Mouse (Mus musculus): Measurements from ENCODE around the gene Hras. TPM values are rescaled to one million over a fixed set of nuclear protein-coding genes. Genes with fewer than 3 reads are reported as not detected.
A peak's percentile ranks its signal among the peaks of the same experiment; 100 is the strongest.

The Hras gene
- polyA plus RNA-seq, 1 experiment from 2014 or later, result 91.4 TPM

GRCm38 (mm10) chr7:141217343-141218013 is 23.7 kb upstream of the Hras start:
- Histone ChIP-seq H3K27me3 (ENCODE audit: control insufficient read depth, insufficient read depth, low read length) (no peaks in the 10 kb centered on the region), H3K4me2 (ENCODE audit: low read depth, low read length) (no peak overlapping the region), H3K4me1 (ENCODE audit: control insufficient read depth, insufficient read depth, low read length) (peaks cover 9% of the 10 kb centered on the region; the same call in 1 of the 2 replicates), H3K4me3 (ENCODE audit: low read depth, low read length) (no peak overlapping the region), H3K9ac (replicated peaks; ENCODE audit: low read length) (no peak overlapping the region), H3K27ac (replicated peaks; ENCODE audit: low read depth, low read length) (no peak overlapping the region), H3K36me3 (replicated peaks; ENCODE audit: control insufficient read depth, insufficient read depth, low read depth, low read length) (no peaks in the 10 kb centered on the region), H3K9me3 (replicated peaks; ENCODE audit: control insufficient read depth, low read length) (no peaks in the 10 kb centered on the region)
- 90% methylated on average over 17 of the region's 17 CpGs for WGBS
- ATAC-seq (replicated peaks; ENCODE audit: insufficient number of reproducible peaks, low FRiP score, low TSS enrichment, low read depth), result no peak
- no peak for DNase-seq (ENCODE audit: low spot score)

GRCm38 (mm10) chr7:141216894-141217293 is 23.1 kb upstream of the Hras start:
- no peak for DNase-seq (ENCODE audit: low spot score)
- Histone ChIP-seq H3K27me3 (ENCODE audit: control insufficient read depth, insufficient read depth, low read length) (no peaks in the 10 kb centered on the region), H3K4me1 (ENCODE audit: control insufficient read depth, insufficient read depth, low read length) (peaks cover 4% of the 10 kb centered on the region; the same call in 1 of the 2 replicates), H3K9ac (replicated peaks; ENCODE audit: low read length) (no peak overlapping the region), H3K36me3 (replicated peaks; ENCODE audit: control insufficient read depth, insufficient read depth, low read depth, low read length) (no peaks in the 10 kb centered on the region), H3K4me3 (ENCODE audit: low read depth, low read length) (no peak overlapping the region), H3K27ac (replicated peaks; ENCODE audit: low read depth, low read length) (no peak overlapping the region), H3K9me3 (replicated peaks; ENCODE audit: control insufficient read depth, low read length) (no peaks in the 10 kb centered on the region), H3K4me2 (ENCODE audit: low read depth, low read length) (no peak overlapping the region; the same call in 1 of the 2 replicates)
- WGBS, result 87% methylated on average over 11 of the region's 11 CpGs
- no peak for ATAC-seq (replicated peaks; ENCODE audit: insufficient number of reproducible peaks, low FRiP score, low TSS enrichment, low read depth)

- H3K36me3 ChIP-seq (replicated peaks; ENCODE audit: control insufficient read depth, insufficient read depth, low read depth, low read length), result no peaks in the 10 kb centered on the region
- H3K27me3 ChIP-seq (ENCODE audit: control insufficient read depth, insufficient read depth, low read length), result no peaks in the 10 kb centered on the region
- peak overlapping the region; percentile 83 for H3K4me2 ChIP-seq (ENCODE audit: low read depth, low read length)
- H3K4me3 ChIP-seq (ENCODE audit: low read depth, low read length), result peak overlapping the region; percentile 68
- WGBS, result under 1% methylated on average over 41 of the region's 42 CpGs
- H3K27ac ChIP-seq (replicated peaks; ENCODE audit: low read depth, low read length), result peak overlapping the region; percentile 84; the same call in 1 of the 2 replicates
- no peaks in the 10 kb centered on the region for H3K9me3 ChIP-seq (replicated peaks; ENCODE audit: control insufficient read depth, low read length)
- ATAC-seq (replicated peaks; ENCODE audit: insufficient number of reproducible peaks, low FRiP score, low TSS enrichment, low read depth), result peak; percentile 52
- H3K9ac ChIP-seq (replicated peaks; ENCODE audit: low read length), result peak overlapping the region; percentile 57
- H3K4me1 ChIP-seq (ENCODE audit: control insufficient read depth, insufficient read depth, low read length), result peaks cover 4% of the 10 kb centered on the region; the same call in 1 of the 2 replicates
- DNase-seq (ENCODE audit: low spot score), result peak; percentile 57
Observed at GRCm38 (mm10) chr7:141215880-141216733, 22.3 kb upstream of the Hras start.

GRCm38 (mm10) chr7:141215101-141215879 is 21.5 kb upstream of the Hras start, which contains the start of gene Rassf7:
Gene Rassf7, plus strand, starts transcription at chr7:141215860.
- WGBS, result under 1% methylated on average over 41 of the region's 41 CpGs
- DNase-seq (ENCODE audit: low spot score), result peak; percentile 98
- no peaks in the 10 kb centered on the region for H3K27me3 ChIP-seq (ENCODE audit: control insufficient read depth, insufficient read depth, low read length)
- no peaks in the 10 kb centered on the region for H3K9me3 ChIP-seq (replicated peaks; ENCODE audit: control insufficient read depth, low read length)
- peaks cover 4% of the 10 kb centered on the region; the same call in 1 of the 2 replicates for H3K4me1 ChIP-seq (ENCODE audit: control insufficient read depth, insufficient read depth, low read length)
- H3K4me2 ChIP-seq (ENCODE audit: low read depth, low read length), result peak within 1 kb of the TSS; percentile 83
- peak within 1 kb of the TSS; percentile 68 for H3K4me3 ChIP-seq (ENCODE audit: low read depth, low read length)
- H3K27ac ChIP-seq (replicated peaks; ENCODE audit: low read depth, low read length), result peak within 1 kb of the TSS; percentile 84
- peak within 1 kb of the TSS; percentile 62 for H3K9ac ChIP-seq (replicated peaks; ENCODE audit: low read length)
- H3K36me3 ChIP-seq (replicated peaks; ENCODE audit: control insufficient read depth, insufficient read depth, low read depth, low read length), result no peaks in the 10 kb centered on the region
- peak; percentile 93 for ATAC-seq (replicated peaks; ENCODE audit: insufficient number of reproducible peaks, low FRiP score, low TSS enrichment, low read depth)

- H3K9me3 ChIP-seq (replicated peaks; ENCODE audit: control insufficient read depth, low read length), result no peaks in the 10 kb centered on the region
- H3K4me3 ChIP-seq (ENCODE audit: low read depth, low read length), result no peak overlapping the region
- H3K4me1 ChIP-seq (ENCODE audit: control insufficient read depth, insufficient read depth, low read length), result peaks cover 4% of the 10 kb centered on the region; the same call in 1 of the 2 replicates
- H3K9ac ChIP-seq (replicated peaks; ENCODE audit: low read length), result no peak overlapping the region
- 74% methylated on average over 3 of the region's 3 CpGs for WGBS
- ATAC-seq (replicated peaks; ENCODE audit: insufficient number of reproducible peaks, low FRiP score, low TSS enrichment, low read depth), result no peak
- H3K27me3 ChIP-seq (ENCODE audit: control insufficient read depth, insufficient read depth, low read length), result no peaks in the 10 kb centered on the region
- peak overlapping the region; percentile 84; the same call in 1 of the 2 replicates for H3K27ac ChIP-seq (replicated peaks; ENCODE audit: low read depth, low read length)
- H3K4me2 ChIP-seq (ENCODE audit: low read depth, low read length), result no peak overlapping the region
- no peaks in the 10 kb centered on the region for H3K36me3 ChIP-seq (replicated peaks; ENCODE audit: control insufficient read depth, insufficient read depth, low read depth, low read length)
- no peak for DNase-seq (ENCODE audit: low spot score)
Observed at GRCm38 (mm10) chr7:141214310-141214709, 20.5 kb upstream of the Hras start.

DNA sequence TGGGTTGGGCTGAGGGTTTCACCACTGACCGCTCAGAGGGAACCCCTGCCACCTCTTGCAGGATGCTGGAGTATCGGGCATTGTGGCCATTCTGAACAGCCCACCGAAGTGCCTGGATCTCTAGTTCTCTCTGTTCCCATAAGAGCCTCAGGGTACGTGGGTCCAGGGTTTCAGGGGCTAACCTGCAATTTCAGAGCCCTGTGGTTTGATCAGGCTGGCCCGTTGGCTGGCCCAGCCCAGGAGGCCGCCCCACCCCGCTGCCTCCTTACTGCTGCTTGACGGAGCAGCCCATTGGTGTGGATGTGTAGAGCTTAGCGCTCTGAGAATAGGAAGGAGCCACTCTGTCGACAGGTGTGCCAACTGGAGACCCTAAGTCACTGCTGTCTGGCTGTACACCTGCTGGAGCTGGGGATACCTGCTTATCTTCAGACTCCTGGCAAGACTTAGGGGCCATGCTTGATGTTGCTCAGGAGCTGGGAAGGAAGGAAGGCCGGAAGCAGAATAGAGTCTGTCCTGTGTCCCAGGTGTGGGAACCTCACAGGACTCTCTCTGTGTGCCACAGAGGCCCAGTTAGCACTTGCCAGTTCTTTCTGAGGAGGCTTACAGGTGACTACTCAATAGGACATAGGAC is 19.9 kb upstream of the Hras start, which contains the start of gene Lmntd2:
Lmntd2 (minus strand) TSS at position 476 of the 631 bp plus-strand sequence.
- peaks cover 4% of the 10 kb centered on the region; the same call in 1 of the 2 replicates for H3K4me1 ChIP-seq (ENCODE audit: control insufficient read depth, insufficient read depth, low read length)
- peak within 1 kb of the TSS; percentile 68 for H3K4me3 ChIP-seq (ENCODE audit: low read depth, low read length)
- DNase-seq (ENCODE audit: low spot score) (no peak), ATAC-seq (replicated peaks; ENCODE audit: insufficient number of reproducible peaks, low FRiP score, low TSS enrichment, low read depth) (no peak)
- H3K4me2 ChIP-seq (ENCODE audit: low read depth, low read length), result peak within 1 kb of the TSS; percentile 83
- no peaks in the 10 kb centered on the region for H3K36me3 ChIP-seq (replicated peaks; ENCODE audit: control insufficient read depth, insufficient read depth, low read depth, low read length)
- no peaks in the 10 kb centered on the region for H3K27me3 ChIP-seq (ENCODE audit: control insufficient read depth, insufficient read depth, low read length)
- 90% methylated on average over 11 of the region's 11 CpGs for WGBS
- no peaks in the 10 kb centered on the region for H3K9me3 ChIP-seq (replicated peaks; ENCODE audit: control insufficient read depth, low read length)
- peak within 1 kb of the TSS; percentile 62 for H3K9ac ChIP-seq (replicated peaks; ENCODE audit: low read length)
- peak within 1 kb of the TSS; percentile 84 for H3K27ac ChIP-seq (replicated peaks; ENCODE audit: low read depth, low read length)

- H3K27me3 ChIP-seq (ENCODE audit: control insufficient read depth, insufficient read depth, low read length), result no peaks in the 10 kb centered on the region
- no peak overlapping the region for H3K4me2 ChIP-seq (ENCODE audit: low read depth, low read length)
- no peak overlapping the region for H3K4me3 ChIP-seq (ENCODE audit: low read depth, low read length)
- peaks cover 4% of the 10 kb centered on the region; the same call in 1 of the 2 replicates for H3K4me1 ChIP-seq (ENCODE audit: control insufficient read depth, insufficient read depth, low read length)
- H3K9me3 ChIP-seq (replicated peaks; ENCODE audit: control insufficient read depth, low read length), result no peaks in the 10 kb centered on the region
- H3K36me3 ChIP-seq (replicated peaks; ENCODE audit: control insufficient read depth, insufficient read depth, low read depth, low read length), result no peaks in the 10 kb centered on the region
- no peak overlapping the region for H3K9ac ChIP-seq (replicated peaks; ENCODE audit: low read length)
- no peak for ATAC-seq (replicated peaks; ENCODE audit: insufficient number of reproducible peaks, low FRiP score, low TSS enrichment, low read depth)
- no peak overlapping the region for H3K27ac ChIP-seq (replicated peaks; ENCODE audit: low read depth, low read length)
- 86% methylated on average over 3 of the region's 3 CpGs for WGBS
- DNase-seq (ENCODE audit: low spot score), result no peak
Observed at GRCm38 (mm10) chr7:141213133-141213532, 19.3 kb upstream of the Hras start.
